Mouse (Mus musculus) T-helper 17 cell (primary cell): Measurements from ENCODE around the gene Rbm47.

Source experiments
- in situ Hi-C, 2 experiments: fragments of 300-600 bp; cut with MboI, MseI; formaldehyde crosslinking; loops; 1 replicate in 1 of 2; 2 replicates in 1 of 2; pipeline ENCODE4 v1.15.1; 2025; ENCODE audit warnings: high pct_unique_total_duplicates in 2 of 2

The Rbm47 gene

GRCm38 (mm10) chr5:66031699-66032098 lies 141.2 kb downstream of the Rbm47 start:
- in situ Hi-C loops = no loop called here

GRCm38 (mm10) chr5:66028232-66028631 lies 144.7 kb downstream of the Rbm47 start:
- in situ Hi-C loops = no loop called here

- in situ Hi-C loops = no loop called here
Observed at GRCm38 (mm10) chr5:66027206-66027605, 145.7 kb downstream of the Rbm47 start.

GRCm38 (mm10) chr5:66026796-66027195 lies 146.1 kb downstream of the Rbm47 start:
- in situ Hi-C loops = no loop called here

GRCm38 (mm10) chr5:66015449-66015961 lies 157.4 kb downstream of the Rbm47 start:
- in situ Hi-C loops = no loop called here

- in situ Hi-C loops = no loop called here
Observed at GRCm38 (mm10) chr5:66014437-66014836, 158.5 kb downstream of the Rbm47 start.

- in situ Hi-C loops = no loop called here
Observed at GRCm38 (mm10) chr5:66013999-66014398, 158.9 kb downstream of the Rbm47 start.

- in situ Hi-C loops = no loop called here
Observed at GRCm38 (mm10) chr5:66008245-66008967, 164.5 kb downstream of the Rbm47 start.

- in situ Hi-C loops = no loop called here
Observed at GRCm38 (mm10) chr5:66005041-66005678, 167.8 kb downstream of the Rbm47 start.

GRCm38 (mm10) chr5:66004134-66004925 lies 168.6 kb downstream of the Rbm47 start, which contains the start of gene 9130230L23Rik:
9130230L23Rik (minus strand) TSS chr5:66004285.
- in situ Hi-C loops = no loop called here

- in situ Hi-C loops = no loop called here
Observed at GRCm38 (mm10) chr5:66001232-66001631, 171.7 kb downstream of the Rbm47 start.

GRCm38 (mm10) chr5:66000567-66001125 lies 172.3 kb downstream of the Rbm47 start:
- in situ Hi-C loops = no loop called here

GRCm38 (mm10) chr5:66000074-66000473 lies 172.8 kb downstream of the Rbm47 start:
- in situ Hi-C loops = no loop called here

- in situ Hi-C loops = loop anchor here in 1 of 2 experiments (10.0 to 25.0 kb wide), 2 partner anchors 238 to 1814 kb away; no protein-coding TSS in a partner anchor
Observed at GRCm38 (mm10) chr5:65999106-65999505, 173.8 kb downstream of the Rbm47 start.

- in situ Hi-C loops = loop anchor here in 1 of 2 experiments (10.0 to 25.0 kb wide), 2 partner anchors 239 to 1813 kb away; no protein-coding TSS in a partner anchor
Observed at GRCm38 (mm10) chr5:65997813-65998212, 175.1 kb downstream of the Rbm47 start.

- in situ Hi-C loops = loop anchor here in 1 of 2 experiments (10.0 to 25.0 kb wide), 2 partner anchors 243 to 1810 kb away; no protein-coding TSS in a partner anchor
Observed at GRCm38 (mm10) chr5:65994643-65995042, 178.3 kb downstream of the Rbm47 start.

- in situ Hi-C loops = loop anchor here in 1 of 2 experiments (10.0 to 25.0 kb wide), 2 partner anchors 246 to 1806 kb away; no protein-coding TSS in a partner anchor
Observed at GRCm38 (mm10) chr5:65991191-65991590, 181.7 kb downstream of the Rbm47 start.

- in situ Hi-C loops = loop anchor here in 1 of 2 experiments (25.0 kb wide), 1 partner anchor 250 kb away; no protein-coding TSS in a partner anchor
Observed at GRCm38 (mm10) chr5:65987004-65987403, 185.9 kb downstream of the Rbm47 start.

GRCm38 (mm10) chr5:65986426-65986825 lies 186.5 kb downstream of the Rbm47 start:
- in situ Hi-C loops = loop anchor here in 1 of 2 experiments (25.0 kb wide), 1 partner anchor 251 kb away; no protein-coding TSS in a partner anchor

- in situ Hi-C loops = loop anchor here in 1 of 2 experiments (25.0 kb wide), 1 partner anchor 262 kb away; no protein-coding TSS in a partner anchor
Observed at GRCm38 (mm10) chr5:65975731-65976130, 197.2 kb downstream of the Rbm47 start.

GRCm38 (mm10) chr5:65973189-65973588 lies 199.7 kb downstream of the Rbm47 start:
- in situ Hi-C loops = no loop called here
